Mouse (Mus musculus) liver, postnatal 0 days (tissue): ENCODE measurements around the gene Exoc2.

Experiments used
- CTCF ChIP-seq: sonication (generic); IDR thresholded peaks from 2 replicates; pipeline ENCODE4 v1.5.1; 2016; ENCODE audit warnings: antibody characterized with exemption, low read depth
- EP300 ChIP-seq: IDR thresholded peaks from 2 replicates; pipeline ENCODE4 v1.6.1; 2016; ENCODE audit warnings: antibody characterized with exemption, low read depth, mild to moderate bottlenecking

DNA sequence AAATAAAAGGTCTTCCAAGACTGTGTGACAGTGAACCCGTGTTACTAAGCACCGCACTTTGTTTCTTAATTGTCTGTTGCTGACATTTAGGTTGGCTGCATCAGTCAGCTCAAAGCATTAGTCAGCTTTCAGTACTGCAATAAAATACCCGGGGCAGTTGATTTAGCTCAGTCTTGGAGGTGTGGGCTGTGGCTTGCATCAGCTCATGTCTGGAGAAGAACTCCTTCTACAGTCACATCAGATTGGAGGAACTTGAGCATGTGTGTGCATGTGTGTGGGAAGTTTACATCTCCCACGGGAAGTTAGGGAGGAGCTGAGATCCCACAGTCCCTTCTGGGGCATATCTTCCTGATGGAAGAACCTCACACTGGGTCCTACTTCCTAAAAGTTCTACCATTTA is 185.9 kb downstream of the Exoc2 start:
- TF ChIP-seq EP300 (no peak), CTCF (no peak)
